Mouse (Mus musculus): ENCODE data around the gene Dcst1. TPM values are rescaled to one million over a fixed set of nuclear protein-coding genes. Genes with fewer than 3 reads are reported as not detected.

The Dcst1 gene
- polyA plus RNA-seq, 1 experiment from 2014 or later: 1.1 TPM

DNA sequence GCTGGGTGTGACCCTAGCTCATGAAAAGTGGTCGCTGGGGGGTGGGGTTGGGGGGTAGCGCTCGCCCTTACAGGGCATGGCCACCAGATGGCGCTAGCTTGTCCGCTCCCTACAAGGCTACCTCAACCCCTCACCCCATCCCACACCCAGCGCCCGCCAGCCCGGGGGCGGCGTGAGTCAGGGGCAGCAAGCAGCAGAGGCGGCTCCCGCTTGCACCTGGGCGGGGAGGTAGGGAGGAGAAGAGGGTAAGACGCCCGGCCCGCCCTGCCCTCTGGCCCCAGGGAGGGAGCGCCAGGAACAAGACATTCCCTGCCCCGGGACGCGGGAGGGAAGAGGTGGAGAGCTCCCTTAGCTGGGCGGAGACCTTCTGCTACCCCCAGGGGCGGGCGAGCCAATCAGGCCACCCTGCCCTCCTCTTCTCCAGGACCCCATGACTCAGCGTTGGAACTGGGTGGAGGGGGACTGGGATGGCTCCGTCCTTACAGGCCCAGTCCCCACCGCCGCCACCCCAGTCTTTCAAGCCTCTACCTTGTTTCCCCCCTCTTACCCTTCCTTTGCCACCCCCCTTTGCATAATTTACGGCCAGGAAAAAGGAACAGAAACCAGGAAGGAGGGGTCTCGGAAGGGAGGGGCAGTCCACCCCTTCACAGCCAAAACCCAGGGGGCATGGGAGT, 13.5 kb upstream of the Dcst1 start:
- Histone ChIP-seq H3K4me1 (ENCODE audit: control insufficient read depth, insufficient read depth, low read depth, low read length) (peaks cover 10% of the 10 kb centered on the region), H3K9ac (ENCODE audit: low read depth, low read length) (peak overlapping the region; percentile 88), H3K27ac (ENCODE audit: low read depth, low read length) (peak overlapping the region; percentile 59; the same call in 1 of the 2 replicates), H3K36me3 (ENCODE audit: control insufficient read depth, insufficient read depth, low read length) (no peaks in the 10 kb centered on the region), H3K27me3 (replicated peaks; ENCODE audit: control insufficient read depth, insufficient read depth, low read length) (no peaks in the 10 kb centered on the region), H3K9me3 (ENCODE audit: control insufficient read depth, low read length) (no peaks in the 10 kb centered on the region), H3K4me2 (ENCODE audit: low read length) (peak overlapping the region; percentile 98), H3K4me3 (ENCODE audit: low read length) (peak overlapping the region; percentile 68)
- WGBS: under 1% methylated on average over 26 of the region's 29 CpGs
- peak; percentile 91 for ATAC-seq

DNA sequence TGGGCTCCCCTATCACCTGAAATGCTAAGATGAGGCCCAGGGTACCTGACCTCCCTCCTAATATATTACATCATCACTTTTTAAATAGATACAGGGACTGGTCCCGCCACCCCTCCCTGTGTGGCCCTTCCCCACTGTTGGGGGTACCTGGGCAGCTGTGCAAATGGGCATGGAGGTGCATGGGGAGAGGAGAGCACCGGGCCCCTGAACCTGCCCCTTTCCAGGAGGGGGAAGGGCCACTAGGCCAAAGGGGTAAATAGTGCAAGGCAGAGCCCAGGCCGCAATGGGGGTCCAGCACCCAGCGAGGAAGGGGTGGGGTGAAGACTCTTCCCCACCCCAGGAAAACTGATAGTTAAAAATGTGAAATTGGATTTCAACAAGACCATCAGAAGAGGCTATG, 12.8 kb upstream of the Dcst1 start:
- WGBS: 76% methylated on average over 4 of the region's 4 CpGs
- Histone ChIP-seq H3K4me3 (ENCODE audit: low read length) (peak overlapping the region; percentile 68), H3K27me3 (replicated peaks; ENCODE audit: control insufficient read depth, insufficient read depth, low read length) (no peaks in the 10 kb centered on the region), H3K36me3 (ENCODE audit: control insufficient read depth, insufficient read depth, low read length) (no peaks in the 10 kb centered on the region), H3K4me2 (ENCODE audit: low read length) (peak overlapping the region; percentile 98), H3K9me3 (ENCODE audit: control insufficient read depth, low read length) (no peaks in the 10 kb centered on the region), H3K9ac (ENCODE audit: low read depth, low read length) (peak overlapping the region; percentile 88), H3K4me1 (ENCODE audit: control insufficient read depth, insufficient read depth, low read depth, low read length) (peaks cover 10% of the 10 kb centered on the region), H3K27ac (ENCODE audit: low read depth, low read length) (no peak overlapping the region)
- peak; percentile 34; the same call in 1 of the 2 replicates for ATAC-seq

DNA sequence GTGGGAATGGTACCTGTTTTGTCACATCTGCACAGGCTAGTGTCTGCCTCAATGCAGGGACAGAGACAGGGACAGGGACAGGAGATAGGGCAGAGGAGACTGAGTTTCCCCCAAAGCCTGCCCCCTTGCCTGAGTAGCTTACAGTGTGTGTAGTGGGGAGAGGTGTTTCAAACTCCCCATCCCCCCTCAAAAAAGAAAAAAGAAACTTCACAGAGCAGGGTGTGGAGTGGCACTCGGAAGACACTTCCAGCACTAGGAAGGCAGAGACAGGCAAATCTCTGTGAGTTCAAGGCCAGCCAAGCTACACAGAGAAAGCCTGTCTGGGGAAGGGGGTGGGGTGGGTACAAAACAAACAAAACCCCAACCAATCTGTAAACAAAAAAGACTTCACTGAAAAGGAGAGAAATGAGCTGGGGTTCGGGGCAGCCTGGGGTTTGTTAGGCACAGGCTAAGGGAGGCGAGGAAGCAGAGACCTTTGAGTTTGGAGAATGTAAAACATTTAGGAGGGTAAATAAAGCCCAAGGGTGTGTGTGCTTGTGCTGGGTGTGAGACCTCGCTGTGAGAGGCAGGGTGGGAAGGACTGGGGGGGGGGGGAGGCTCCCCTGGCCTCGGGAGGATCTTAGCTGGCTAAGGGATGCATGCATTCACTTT, 8.7 kb upstream of the Dcst1 start:
- Histone ChIP-seq H3K9ac (ENCODE audit: low read depth, low read length) (no peak overlapping the region), H3K27ac (ENCODE audit: low read depth, low read length) (no peak overlapping the region), H3K27me3 (replicated peaks; ENCODE audit: control insufficient read depth, insufficient read depth, low read length) (no peaks in the 10 kb centered on the region), H3K4me3 (ENCODE audit: low read length) (no peak overlapping the region), H3K4me1 (ENCODE audit: control insufficient read depth, insufficient read depth, low read depth, low read length) (peaks cover 9% of the 10 kb centered on the region), H3K4me2 (ENCODE audit: low read length) (no peak overlapping the region), H3K9me3 (ENCODE audit: control insufficient read depth, low read length) (no peaks in the 10 kb centered on the region), H3K36me3 (ENCODE audit: control insufficient read depth, insufficient read depth, low read length) (no peaks in the 10 kb centered on the region)
- ATAC-seq: no peak
- 43% methylated on average over 5 of the region's 5 CpGs for WGBS

DNA sequence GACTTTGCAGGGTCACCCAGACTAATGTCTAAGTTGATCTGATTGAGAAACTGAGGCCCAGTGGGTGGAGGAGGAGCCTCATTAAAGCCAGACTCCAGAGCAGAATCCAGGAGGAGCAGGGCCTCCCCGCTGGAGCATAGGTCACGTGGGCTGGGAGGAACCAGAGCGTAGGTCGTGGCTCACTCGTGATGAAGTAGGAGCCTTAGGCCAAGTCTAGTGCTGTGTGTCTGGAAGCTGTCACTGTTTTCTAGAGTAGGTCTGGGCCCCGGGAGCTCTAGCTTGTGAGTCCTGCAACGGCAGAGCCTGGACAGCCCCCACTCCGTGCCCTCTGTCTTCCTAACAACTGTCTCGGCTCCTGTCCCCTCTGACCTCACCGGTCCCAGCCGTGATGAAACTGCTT, 2.3 kb upstream of the Dcst1 start:
- Histone ChIP-seq H3K4me1 (ENCODE audit: control insufficient read depth, insufficient read depth, low read depth, low read length) (no peaks in the 10 kb centered on the region), H3K4me3 (ENCODE audit: low read length) (no peak overlapping the region), H3K9ac (ENCODE audit: low read depth, low read length) (no peak overlapping the region), H3K36me3 (ENCODE audit: control insufficient read depth, insufficient read depth, low read length) (no peaks in the 10 kb centered on the region), H3K27ac (ENCODE audit: low read depth, low read length) (no peak overlapping the region), H3K4me2 (ENCODE audit: low read length) (no peak overlapping the region), H3K27me3 (replicated peaks; ENCODE audit: control insufficient read depth, insufficient read depth, low read length) (no peaks in the 10 kb centered on the region), H3K9me3 (ENCODE audit: control insufficient read depth, low read length) (no peaks in the 10 kb centered on the region)
- ATAC-seq: no peak
- WGBS: 77% methylated on average over 11 of the region's 11 CpGs

DNA sequence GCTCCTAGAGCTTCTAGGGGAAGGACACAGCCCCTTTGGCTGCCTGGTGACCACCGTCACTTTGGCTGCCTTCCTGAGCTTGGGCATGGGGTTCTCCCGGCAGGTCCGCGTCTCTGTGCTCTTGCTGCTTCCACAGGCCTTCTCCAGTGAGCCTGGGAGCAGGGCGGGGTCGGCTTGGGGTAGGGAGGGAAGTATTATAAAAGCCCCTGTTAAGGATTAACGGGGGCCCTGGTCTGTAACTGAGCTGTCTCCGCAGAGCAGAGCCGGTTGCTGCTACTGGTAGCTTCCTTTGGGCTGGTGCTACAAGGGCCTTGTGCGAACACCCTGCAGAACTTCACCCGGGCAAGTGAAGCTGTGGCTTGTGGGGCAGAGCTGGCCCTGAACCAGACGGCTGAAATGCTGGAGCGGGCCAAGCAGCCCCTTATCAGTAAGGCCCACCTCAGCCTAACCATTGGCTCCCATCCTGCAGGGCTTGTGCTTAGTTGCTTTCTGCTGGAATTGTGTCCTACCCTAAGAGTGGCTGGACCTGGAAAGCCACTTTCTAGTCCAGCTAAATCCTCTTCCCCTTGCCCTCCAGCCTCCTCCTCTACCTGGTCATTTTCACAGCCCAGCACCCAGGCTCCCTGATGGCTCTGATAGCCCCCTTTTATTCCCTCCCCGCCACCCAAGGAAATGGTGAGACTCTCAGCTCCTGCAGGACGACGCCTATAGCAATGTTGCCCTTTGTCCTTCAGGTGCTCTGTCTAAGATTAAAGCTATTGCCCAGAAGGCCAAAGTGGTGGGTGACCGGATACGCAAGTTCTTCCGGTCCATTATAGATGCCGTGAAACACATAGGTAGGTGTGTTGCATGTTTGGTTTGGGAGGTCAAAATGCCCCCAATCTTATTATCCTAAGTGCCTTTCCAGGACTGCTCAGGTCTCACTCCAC, 697 bp upstream of the Dcst1 start:
- Histone ChIP-seq H3K9ac (ENCODE audit: low read depth, low read length) (no peak overlapping the region), H3K9me3 (ENCODE audit: control insufficient read depth, low read length) (no peaks in the 10 kb centered on the region), H3K27ac (ENCODE audit: low read depth, low read length) (no peak overlapping the region), H3K36me3 (ENCODE audit: control insufficient read depth, insufficient read depth, low read length) (no peaks in the 10 kb centered on the region), H3K4me2 (ENCODE audit: low read length) (no peak overlapping the region), H3K4me3 (ENCODE audit: low read length) (no peak overlapping the region), H3K27me3 (replicated peaks; ENCODE audit: control insufficient read depth, insufficient read depth, low read length) (no peaks in the 10 kb centered on the region), H3K4me1 (ENCODE audit: control insufficient read depth, insufficient read depth, low read depth, low read length) (no peaks in the 10 kb centered on the region)
- WGBS: 76% methylated on average over 20 of the region's 20 CpGs
- no peak for ATAC-seq

DNA sequence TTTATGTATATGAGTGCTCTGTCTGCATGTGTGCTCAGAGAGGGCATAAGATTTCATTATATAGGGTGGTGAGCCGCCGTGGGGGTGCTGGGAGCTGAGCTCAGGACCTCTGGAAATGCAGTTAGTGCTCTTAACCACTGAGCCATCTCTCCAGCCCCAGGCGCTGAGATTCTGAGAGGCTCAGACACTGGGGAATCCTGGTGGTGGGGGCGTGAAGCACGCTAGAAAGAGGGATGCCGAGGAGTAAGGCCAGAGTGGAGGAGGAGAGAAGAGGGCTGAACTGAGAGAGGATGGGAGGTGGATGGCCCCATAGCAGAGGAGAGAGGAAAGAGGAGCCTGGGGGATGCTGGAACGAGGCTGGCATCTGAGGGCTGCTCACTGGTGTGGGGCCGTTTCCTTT, 422 bp downstream of the Dcst1 start:
- no peak for ATAC-seq
- H3K9me3 ChIP-seq (ENCODE audit: control insufficient read depth, low read length): no peaks in the 10 kb centered on the region
- no peaks in the 10 kb centered on the region for H3K27me3 ChIP-seq (replicated peaks; ENCODE audit: control insufficient read depth, insufficient read depth, low read length)
- no peak overlapping the region for H3K4me2 ChIP-seq (ENCODE audit: low read length)
- H3K36me3 ChIP-seq (ENCODE audit: control insufficient read depth, insufficient read depth, low read length): no peaks in the 10 kb centered on the region
- H3K4me1 ChIP-seq (ENCODE audit: control insufficient read depth, insufficient read depth, low read depth, low read length): no peaks in the 10 kb centered on the region
- 57% methylated on average over 8 of the region's 8 CpGs for WGBS
- no peak overlapping the region for H3K9ac ChIP-seq (ENCODE audit: low read depth, low read length)
- H3K27ac ChIP-seq (ENCODE audit: low read depth, low read length): no peak overlapping the region
- H3K4me3 ChIP-seq (ENCODE audit: low read length): no peak overlapping the region

DNA sequence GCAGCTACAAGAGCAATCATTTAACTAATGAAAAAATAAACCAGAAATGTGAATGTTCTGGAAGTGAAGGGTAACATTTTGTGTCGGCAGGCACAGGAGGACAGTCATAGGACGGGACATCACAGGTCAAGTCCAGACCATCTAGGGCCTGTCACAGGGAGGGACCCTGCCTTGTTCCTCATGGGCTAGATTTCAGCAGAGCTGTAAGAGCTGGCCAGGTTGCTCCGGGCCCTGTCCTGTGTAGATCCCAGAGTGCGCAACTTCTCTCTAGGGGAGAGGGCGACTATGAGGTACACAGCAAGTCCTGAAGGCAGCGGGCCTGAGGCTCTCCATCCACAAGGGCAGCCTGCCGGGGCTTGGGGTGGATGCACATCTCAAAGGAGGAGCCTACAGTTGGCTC, 3.4 kb downstream of the Dcst1 start, which contains the start of gene Dcst2:
Gene Dcst2, plus strand, starts transcription at position 301 of the 400 bp plus-strand sequence.
- H3K36me3 ChIP-seq (ENCODE audit: control insufficient read depth, insufficient read depth, low read length): no peaks in the 10 kb centered on the region
- H3K4me3 ChIP-seq (ENCODE audit: low read length): no peak within 1 kb of the TSS
- no peak for ATAC-seq
- no peaks in the 10 kb centered on the region for H3K9me3 ChIP-seq (ENCODE audit: control insufficient read depth, low read length)
- no peak within 1 kb of the TSS for H3K27ac ChIP-seq (ENCODE audit: low read depth, low read length)
- no peaks in the 10 kb centered on the region for H3K4me1 ChIP-seq (ENCODE audit: control insufficient read depth, insufficient read depth, low read depth, low read length)
- no peaks in the 10 kb centered on the region; the same call in 1 of the 2 replicates for H3K27me3 ChIP-seq (replicated peaks; ENCODE audit: control insufficient read depth, insufficient read depth, low read length)
- H3K9ac ChIP-seq (ENCODE audit: low read depth, low read length): no peak within 1 kb of the TSS
- H3K4me2 ChIP-seq (ENCODE audit: low read length): no peak within 1 kb of the TSS
- 85% methylated on average over 7 of the region's 7 CpGs for WGBS

DNA sequence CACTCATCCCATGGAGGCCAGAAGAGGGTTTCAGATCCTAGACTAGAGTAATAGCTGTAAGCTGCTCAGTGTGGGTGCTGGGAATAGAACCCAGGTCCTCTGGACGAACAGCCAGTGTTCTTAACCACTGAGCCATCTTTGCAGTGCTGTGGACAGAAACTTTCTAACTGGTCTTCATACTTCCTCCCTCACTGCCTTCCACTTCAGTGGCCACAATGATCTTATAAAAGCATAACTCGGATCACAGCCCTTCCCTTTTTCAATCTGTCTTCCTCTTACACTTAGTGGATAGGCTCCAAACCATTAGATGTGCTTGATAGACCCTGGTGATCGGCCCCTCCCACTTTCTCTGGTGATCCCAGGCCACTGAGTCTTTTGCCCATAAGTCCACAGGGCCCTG, 4.8 kb downstream of the Dcst1 start:
- 75% methylated on average over 3 of the region's 3 CpGs for WGBS
- H3K9ac ChIP-seq (ENCODE audit: low read depth, low read length): no peak overlapping the region
- no peak overlapping the region for H3K4me3 ChIP-seq (ENCODE audit: low read length)
- H3K9me3 ChIP-seq (ENCODE audit: control insufficient read depth, low read length): no peaks in the 10 kb centered on the region
- ATAC-seq: no peak
- no peaks in the 10 kb centered on the region for H3K4me1 ChIP-seq (ENCODE audit: control insufficient read depth, insufficient read depth, low read depth, low read length)
- H3K4me2 ChIP-seq (ENCODE audit: low read length): no peak overlapping the region
- H3K36me3 ChIP-seq (ENCODE audit: control insufficient read depth, insufficient read depth, low read length): no peaks in the 10 kb centered on the region
- H3K27me3 ChIP-seq (replicated peaks; ENCODE audit: control insufficient read depth, insufficient read depth, low read length): no peaks in the 10 kb centered on the region; the same call in 1 of the 2 replicates
- H3K27ac ChIP-seq (ENCODE audit: low read depth, low read length): no peak overlapping the region

DNA sequence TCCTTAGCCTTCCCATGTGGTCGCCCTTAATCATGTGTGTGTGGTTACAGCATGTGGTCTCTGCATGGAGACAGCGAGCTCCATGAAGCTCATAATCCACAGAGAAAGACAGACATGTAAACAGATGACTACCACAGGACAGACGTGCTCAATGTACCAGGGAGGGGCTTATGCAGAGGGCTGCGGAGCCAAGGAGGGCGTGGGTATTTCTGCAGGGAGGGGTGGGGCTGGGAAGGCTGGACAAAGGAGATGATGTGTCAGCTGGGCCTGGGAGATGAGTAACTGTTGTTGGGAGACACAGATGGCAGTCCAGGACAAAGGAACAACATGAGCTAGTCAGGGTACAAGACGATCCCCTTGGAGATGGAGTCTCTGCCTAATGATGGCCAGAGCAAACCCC, 5.4 kb downstream of the Dcst1 start:
- Histone ChIP-seq H3K9me3 (ENCODE audit: control insufficient read depth, low read length) (no peaks in the 10 kb centered on the region), H3K27me3 (replicated peaks; ENCODE audit: control insufficient read depth, insufficient read depth, low read length) (no peaks in the 10 kb centered on the region; the same call in 1 of the 2 replicates), H3K27ac (ENCODE audit: low read depth, low read length) (no peak overlapping the region), H3K9ac (ENCODE audit: low read depth, low read length) (no peak overlapping the region), H3K4me1 (ENCODE audit: control insufficient read depth, insufficient read depth, low read depth, low read length) (no peaks in the 10 kb centered on the region), H3K4me2 (ENCODE audit: low read length) (no peak overlapping the region), H3K4me3 (ENCODE audit: low read length) (no peak overlapping the region), H3K36me3 (ENCODE audit: control insufficient read depth, insufficient read depth, low read length) (no peaks in the 10 kb centered on the region)
- no peak for ATAC-seq
- WGBS: 52% methylated on average over 6 of the region's 6 CpGs

All from hindbrain, embryonic 16.5 days (tissue).